Mouse (Mus musculus) G1E (cell line): ENCODE data around the gene E2f7.

ENCODE experiments used
- CTCF ChIP-seq: IDR thresholded peaks from 2 replicates; pipeline ENCODE4 v1.5.1; 2012; ENCODE audit warnings: low read depth, low read length, inconsistent platforms, mixed read lengths
- GATA1 ChIP-seq: IDR thresholded peaks from 2 replicates; pipeline ENCODE4 v1.6.1; 2012; ENCODE audit warnings: borderline replicate concordance, low read length, inconsistent platforms, mixed read lengths
- POLR2AphosphoS5 ChIP-seq: IDR thresholded peaks from 2 replicates; pipeline ENCODE4 v1.6.1; 2012; ENCODE audit warnings: low read depth, low read length, inconsistent platforms; ENCODE audit not compliant: insufficient replicate concordance
- TAL1 ChIP-seq: conservative IDR thresholded peaks from 2 replicates; pipeline ENCODE4 v1.6.1; 2012; ENCODE audit warnings: low read depth, low read length, inconsistent platforms, mixed read lengths

DNA sequence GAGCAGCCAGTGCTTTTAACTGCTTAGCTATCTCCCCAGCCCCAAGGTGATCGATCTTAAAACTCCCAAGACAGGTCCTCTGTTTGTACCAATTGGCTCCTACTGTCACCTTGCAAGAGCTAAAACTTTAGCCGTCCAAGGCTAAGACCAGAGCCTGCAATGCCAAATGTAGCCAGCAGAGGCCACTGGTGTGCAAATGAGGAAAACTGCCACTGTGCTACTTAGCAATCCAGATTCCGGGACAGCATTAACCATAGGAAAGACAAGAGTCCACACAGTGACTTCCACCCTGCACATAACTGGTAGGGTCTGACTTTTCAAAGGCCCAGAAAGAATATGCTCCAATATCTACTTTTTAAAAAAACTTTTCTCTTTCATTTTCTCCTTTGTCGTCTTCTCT is 17.4 kb upstream of the E2f7 start:
- TF ChIP-seq CTCF (peak; percentile 83), TAL1 (no peak), GATA1 (no peak), POLR2AphosphoS5 (no peak)
